Mouse (Mus musculus) C2C12 (cell line): ENCODE data around the gene Mcrip2. TPM values are rescaled to one million over a fixed set of nuclear protein-coding genes. Genes with fewer than 3 reads are reported as not detected.
A peak's percentile ranks its signal among the peaks of the same experiment; 100 is the strongest.

ENCODE experiments used
- H3K27me3 ChIP-seq: one replicate; pipeline ENCODE4 v1.6.1; 2011; ENCODE audit not compliant: control insufficient read depth, insufficient read depth, insufficient read length
- H3K36me3 ChIP-seq: one replicate; pipeline ENCODE4 v1.6.1; 2011; ENCODE audit not compliant: control insufficient read depth, insufficient read depth
- H3K4me3 ChIP-seq: one replicate; pipeline ENCODE4 v1.5.1; 2011; ENCODE audit warnings: mild to moderate bottlenecking, control low read depth; ENCODE audit not compliant: poor library complexity, insufficient read depth, severe bottlenecking
- H3K79me2 ChIP-seq: one replicate; pipeline ENCODE4 v1.6.1; 2011; ENCODE audit not compliant: control insufficient read depth, insufficient read depth
- H3K79me3 ChIP-seq: one replicate; pipeline ENCODE4 v1.6.1; 2011; ENCODE audit warnings: low read depth, control low read depth
- H3ac ChIP-seq: one replicate; pipeline ENCODE3; 2011; ENCODE audit warnings: low read depth; ENCODE audit not compliant: control insufficient read depth, insufficient read length
- CEBPB ChIP-seq: IDR thresholded peaks from one replicate; pipeline ENCODE4 v1.6.1; 2011; ENCODE audit warnings: low read depth, mild to moderate bottlenecking, control low read depth, moderate library complexity
- CTCF ChIP-seq: IDR thresholded peaks from one replicate; pipeline ENCODE4 v1.5.1; 2011; ENCODE audit not compliant: control insufficient read depth, insufficient read depth, insufficient read length
- FOSL1 ChIP-seq: IDR thresholded peaks from one replicate; pipeline ENCODE4 v1.8.0; 2011; ENCODE audit warnings: mild to moderate bottlenecking, low read length; ENCODE audit not compliant: poor library complexity, insufficient read depth, severe bottlenecking
- MAX ChIP-seq: IDR thresholded peaks from one replicate; pipeline ENCODE4 v1.6.1; 2011; ENCODE audit warnings: mild to moderate bottlenecking, control low read depth
- MYOD1 ChIP-seq: IDR thresholded peaks from one replicate; pipeline ENCODE4 v1.6.1; 2011; ENCODE audit warnings: low read depth; ENCODE audit not compliant: control insufficient read depth, insufficient read length
- MYOG ChIP-seq: IDR thresholded peaks from one replicate; pipeline ENCODE4 v1.6.1; 2011; ENCODE audit not compliant: control insufficient read depth, insufficient read length; ENCODE audit errors: extremely low read depth
- USF1 ChIP-seq: IDR thresholded peaks from one replicate; pipeline ENCODE4 v1.6.1; 2011; ENCODE audit warnings: low read depth, mild to moderate bottlenecking, control low read depth, moderate library complexity
- polyA plus RNA-seq: library from polyadenylated mRNA; unstranded; fragments of >200 nt; fragmentation: generic; extraction: Trizol; gene quantifications from one replicate; pipeline ENCODE4 v1.2.1, GENCODE M21; 2012; ENCODE audit warnings: missing spikeins

Mcrip2 gene
- polyA plus RNA-seq, 1 experiment, result 36.3 TPM

- no peaks in the 10 kb centered on the region for H3K27me3 ChIP-seq
- H3ac ChIP-seq, result no peak overlapping the region
- TF ChIP-seq FOSL1, result no peak
- no peak for TF ChIP-seq MAX
- TF ChIP-seq CTCF, result no peak
- no peak for TF ChIP-seq USF1
- TF ChIP-seq CEBPB, result no peak
- no peak for TF ChIP-seq MYOD1
- TF ChIP-seq MYOG, result no peak
- H3K4me3 ChIP-seq, result peak overlapping the region; percentile 79
- H3K36me3 ChIP-seq, result peaks cover 39% of the 10 kb centered on the region
- H3K79me3 ChIP-seq, result peaks cover 27% of the 10 kb centered on the region
- H3K79me2 ChIP-seq, result peaks cover 51% of the 10 kb centered on the region
These were observed 33.9 kb downstream of the Mcrip2 start for GRCm38 (mm10) chr17:25834595-25835222.

- Histone ChIP-seq H3ac (peak overlapping the region; percentile 55), H3K79me2 (peaks cover 51% of the 10 kb centered on the region), H3K79me3 (peaks cover 27% of the 10 kb centered on the region), H3K36me3 (peaks cover 38% of the 10 kb centered on the region), H3K27me3 (no peaks in the 10 kb centered on the region), H3K4me3 (peak overlapping the region; percentile 79)
- TF ChIP-seq CEBPB, result no peak
- TF ChIP-seq CTCF, result no peak
- no peak for TF ChIP-seq MYOD1
- TF ChIP-seq USF1, result no peak
- no peak for TF ChIP-seq MYOG
- no peak for TF ChIP-seq MAX
- no peak for TF ChIP-seq FOSL1
These were observed 34.5 kb downstream of the Mcrip2 start for GRCm38 (mm10) chr17:25833961-25834594.

- H3K27me3 ChIP-seq, result no peaks in the 10 kb centered on the region
These were observed 35.3 kb downstream of the Mcrip2 start, which contains the start of gene Stub1 for GRCm38 (mm10) chr17:25833291-25833663. Gene Stub1, minus strand, starts transcription at chr17:25833404.

GRCm38 (mm10) chr17:25832436-25833290, 35.9 kb downstream of the Mcrip2 start:
- peaks cover 51% of the 10 kb centered on the region for H3K79me2 ChIP-seq
- H3K4me3 ChIP-seq, result peak overlapping the region; percentile 79
- H3K79me3 ChIP-seq, result peaks cover 27% of the 10 kb centered on the region
- no peak for TF ChIP-seq FOSL1
- TF ChIP-seq MAX, result peak; percentile 44
- peak; percentile 94 for TF ChIP-seq USF1
- peak overlapping the region; percentile 75 for H3ac ChIP-seq
- H3K36me3 ChIP-seq, result peaks cover 27% of the 10 kb centered on the region
- no peaks in the 10 kb centered on the region for H3K27me3 ChIP-seq

More at GRCm38 (mm10) chr17:25833291-25833663, 35.3 kb downstream of the Mcrip2 start, which contains the start of gene Stub1:
- Histone ChIP-seq H3K79me3 (peaks cover 27% of the 10 kb centered on the region), H3K4me3 (peak within 1 kb of the TSS; percentile 79), H3K36me3 (peaks cover 33% of the 10 kb centered on the region), H3K79me2 (peaks cover 51% of the 10 kb centered on the region), H3ac (peak within 1 kb of the TSS; percentile 75)
- no peak for TF ChIP-seq FOSL1
- no peak for TF ChIP-seq MYOG
- peak; percentile 88 for TF ChIP-seq USF1

GRCm38 (mm10) chr17:25831451-25832281, 36.9 kb downstream of the Mcrip2 start:
- TF ChIP-seq CEBPB, result no peak
- no peak for TF ChIP-seq MYOG
- no peak for TF ChIP-seq MAX
- TF ChIP-seq USF1, result no peak
- TF ChIP-seq MYOD1, result no peak
- Histone ChIP-seq H3K27me3 (no peaks in the 10 kb centered on the region), H3K79me3 (peaks cover 27% of the 10 kb centered on the region), H3ac (peak overlapping the region; percentile 75), H3K79me2 (peaks cover 51% of the 10 kb centered on the region), H3K4me3 (peak overlapping the region; percentile 79), H3K36me3 (peaks cover 27% of the 10 kb centered on the region)
